Mouse (Mus musculus): ENCODE measurements around the gene Ermn.

Ermn gene

DNA sequence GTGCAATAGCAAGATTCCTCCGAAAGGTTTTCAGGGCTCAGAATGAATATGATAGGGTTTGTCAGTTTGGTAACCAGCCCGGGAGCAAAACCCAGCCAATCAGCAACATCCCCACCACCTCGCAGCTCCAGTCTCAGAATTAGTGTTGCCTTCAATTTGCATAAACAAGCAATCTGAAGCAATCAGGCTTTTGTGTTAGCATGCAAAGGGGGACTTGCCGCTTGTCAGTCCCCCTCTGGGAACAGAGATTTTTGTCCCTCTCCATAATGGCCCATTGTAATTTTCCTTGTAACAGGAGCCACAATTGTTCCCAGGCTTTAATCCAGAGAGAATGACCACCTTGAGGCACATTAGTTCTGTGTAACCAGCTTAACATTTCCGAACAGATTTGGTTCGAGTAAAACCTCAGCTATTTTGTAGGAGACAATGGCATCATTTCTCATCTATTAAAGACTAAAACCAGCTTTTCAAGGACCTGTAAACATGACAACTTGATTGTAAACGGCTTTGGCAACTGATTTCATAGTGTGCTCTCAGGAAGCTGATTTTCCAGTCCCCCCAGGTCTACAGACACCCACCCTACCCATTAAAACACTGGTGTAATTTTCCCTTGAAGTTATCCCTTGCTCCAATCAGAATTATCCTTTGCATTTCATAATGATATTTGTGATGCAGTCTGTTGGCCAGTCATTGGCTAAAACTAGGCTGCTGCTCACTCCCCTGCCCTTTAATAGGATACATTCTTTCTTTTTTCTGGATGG lies at the start of gene Ermn:
Gene Ermn, minus strand, starts transcription at position 44 of the 761 bp plus-strand sequence.
- DNase-seq (ENCODE audit: low read depth, low spot score), result peak; percentile 72

DNA sequence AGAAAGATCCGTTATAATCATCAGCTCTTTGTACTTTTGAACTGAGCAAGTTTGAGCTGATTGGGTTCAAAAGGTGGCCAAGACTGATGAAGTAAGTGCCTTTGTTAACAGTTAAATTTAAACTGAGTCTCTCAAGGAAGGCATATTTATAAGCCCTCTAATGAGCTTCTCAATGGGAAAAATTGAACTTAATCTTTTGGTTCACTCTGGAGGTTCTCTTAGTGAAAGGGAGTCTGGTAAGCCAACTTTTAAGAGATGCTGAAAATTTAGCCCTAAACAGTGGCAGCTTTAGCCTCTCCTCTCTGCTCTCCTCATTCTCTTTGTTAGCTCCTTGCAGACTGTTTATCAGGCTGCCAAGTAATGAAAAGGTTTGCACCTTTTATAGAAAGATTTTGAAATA lies 42.2 kb upstream of the Ermn start:
- no peak for DNase-seq (ENCODE audit: low read depth, low spot score)

DNA sequence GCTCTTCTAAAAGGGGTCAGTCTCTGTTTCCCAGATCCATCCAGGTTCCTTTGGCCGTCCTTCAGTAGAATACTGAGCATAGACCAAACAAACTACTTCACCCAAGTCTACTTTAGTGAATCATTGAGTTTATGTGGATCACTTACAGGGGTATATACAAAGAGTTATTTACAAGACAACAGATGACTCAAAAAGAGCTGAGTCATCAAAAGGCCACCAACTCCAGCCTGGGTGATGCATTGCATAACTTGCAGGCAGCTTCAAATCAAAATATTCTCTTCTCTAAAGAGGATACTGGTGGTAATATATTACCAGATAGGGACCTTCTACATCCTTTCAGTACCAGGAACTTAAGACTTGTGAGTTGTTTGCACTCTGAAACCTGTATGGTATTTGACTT lies 33.8 kb upstream of the Ermn start:
- DNase-seq (ENCODE audit: low read depth, low spot score), result no peak

DNA sequence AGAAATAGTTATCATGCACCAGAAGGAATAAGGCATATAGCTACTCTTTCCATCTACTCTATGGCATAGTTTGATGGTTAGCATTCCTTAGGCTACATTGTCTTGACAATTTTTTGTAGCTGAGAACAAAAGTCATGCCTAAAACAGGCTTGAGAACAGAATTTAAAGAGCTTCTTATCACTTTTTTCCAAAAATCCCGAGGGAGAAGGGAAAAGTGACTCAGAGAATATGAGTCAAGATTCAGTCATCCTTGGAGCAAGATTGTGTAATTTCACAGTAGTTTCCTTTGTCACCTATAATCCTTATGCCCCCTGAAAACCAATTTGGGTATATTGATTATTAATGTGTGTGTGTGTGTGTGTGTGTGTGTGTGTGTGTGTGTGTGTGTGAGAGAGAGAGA lies 27.2 kb upstream of the Ermn start:
- DNase-seq (ENCODE audit: low read depth, low spot score), result peak; percentile 19

DNA sequence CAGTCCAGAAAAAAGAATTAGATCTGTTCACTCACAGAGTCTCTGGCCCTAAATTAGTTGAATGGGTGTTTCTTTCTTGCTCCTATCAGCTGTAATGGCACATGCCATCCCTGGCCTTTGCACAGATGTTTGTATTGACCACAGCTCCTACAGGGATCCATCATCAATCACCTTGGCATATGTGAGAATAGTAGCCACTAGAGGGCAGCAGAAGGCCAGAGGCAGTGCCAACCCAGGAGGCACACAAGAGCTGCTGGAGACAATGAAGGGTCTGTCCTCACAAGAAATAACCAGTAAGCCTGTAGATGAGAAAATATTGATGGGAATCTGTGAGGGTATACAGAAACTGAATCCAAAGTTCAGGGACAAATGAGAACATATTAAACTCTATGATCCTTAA lies 2.7 kb upstream of the Ermn start:
- no peak for DNase-seq (ENCODE audit: low read depth, low spot score)

DNA sequence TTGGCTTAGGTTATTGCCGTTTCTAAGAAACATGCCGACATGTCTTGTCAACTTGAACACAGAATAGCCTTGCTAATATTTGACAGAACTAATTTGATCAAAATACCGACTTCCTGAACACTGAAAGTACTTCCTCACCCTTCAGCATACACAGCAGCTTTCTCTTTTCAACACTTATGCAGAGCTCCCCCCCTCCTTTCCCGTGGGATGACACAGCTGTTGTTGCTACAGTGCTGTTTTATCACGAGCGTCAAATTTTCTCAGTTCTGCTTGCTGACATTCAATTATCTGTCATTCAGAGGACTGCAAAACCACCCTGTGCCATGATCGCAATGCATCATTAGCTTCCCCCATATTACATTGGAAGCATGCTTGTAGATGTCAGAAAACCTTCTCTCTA lies 10.8 kb downstream of the Ermn start:
- DNase-seq (ENCODE audit: low read depth, low spot score), result peak; percentile 55

DNA sequence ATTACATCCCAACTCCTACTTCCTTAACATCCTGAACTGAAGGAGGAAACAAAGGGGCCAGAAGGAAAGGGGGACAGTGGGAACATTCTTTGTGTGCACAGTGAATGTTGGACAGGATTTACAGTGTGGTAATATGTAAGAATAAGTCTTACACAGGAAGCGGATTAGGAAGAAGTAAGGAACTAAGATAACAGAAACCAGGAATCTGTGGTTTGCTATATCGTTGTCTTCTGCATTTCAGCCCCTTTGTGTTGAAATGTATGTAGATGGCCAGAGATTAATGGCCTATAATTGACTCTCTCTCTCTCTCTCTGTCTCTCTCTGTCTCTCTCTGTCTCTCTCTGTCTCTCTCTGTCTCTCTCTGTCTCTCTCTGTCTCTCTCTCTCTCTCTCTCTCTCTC lies 15.7 kb downstream of the Ermn start:
- no peak for DNase-seq (ENCODE audit: low read depth, low spot score)

DNA sequence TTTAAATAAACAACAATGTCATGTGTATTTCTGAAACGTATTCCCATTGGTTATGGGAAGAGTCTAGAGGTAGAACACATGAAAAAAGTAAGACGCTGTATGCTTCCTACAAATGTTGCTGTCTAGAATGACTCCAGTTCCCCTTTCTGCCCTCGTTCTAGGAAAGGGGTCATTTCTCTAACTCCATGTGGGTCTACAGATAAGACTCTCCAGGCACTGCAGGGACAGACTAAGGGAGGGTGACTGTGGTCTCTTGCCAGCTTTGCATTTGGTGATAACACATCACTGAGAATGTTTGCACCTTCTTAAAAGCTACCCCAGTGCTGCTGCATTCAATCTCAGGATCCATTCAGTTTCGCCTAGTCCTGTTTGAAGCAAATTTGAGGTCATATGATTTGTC lies 17.0 kb downstream of the Ermn start:
- DNase-seq (ENCODE audit: low read depth, low spot score), result no peak

DNA sequence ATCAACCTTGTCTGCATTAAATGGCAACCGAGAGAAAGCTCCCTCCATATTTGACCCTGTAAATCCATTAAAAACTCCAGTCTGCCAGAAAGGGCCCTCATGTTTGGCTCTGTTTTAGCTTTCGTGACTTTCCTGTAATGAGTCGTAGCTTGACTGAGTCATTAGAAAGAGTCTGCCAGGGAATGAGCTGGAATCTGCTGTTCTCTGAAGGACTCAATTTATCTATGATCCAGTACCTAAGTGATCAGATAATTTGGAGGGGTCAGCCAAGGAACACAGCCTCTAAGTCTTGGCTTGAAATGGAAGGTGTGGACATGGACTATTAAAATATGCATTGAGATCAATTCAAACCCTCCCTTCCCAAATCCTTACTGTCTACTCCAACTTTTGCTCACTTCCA lies 21.2 kb downstream of the Ermn start:
- no peak for DNase-seq (ENCODE audit: low read depth, low spot score)

DNA sequence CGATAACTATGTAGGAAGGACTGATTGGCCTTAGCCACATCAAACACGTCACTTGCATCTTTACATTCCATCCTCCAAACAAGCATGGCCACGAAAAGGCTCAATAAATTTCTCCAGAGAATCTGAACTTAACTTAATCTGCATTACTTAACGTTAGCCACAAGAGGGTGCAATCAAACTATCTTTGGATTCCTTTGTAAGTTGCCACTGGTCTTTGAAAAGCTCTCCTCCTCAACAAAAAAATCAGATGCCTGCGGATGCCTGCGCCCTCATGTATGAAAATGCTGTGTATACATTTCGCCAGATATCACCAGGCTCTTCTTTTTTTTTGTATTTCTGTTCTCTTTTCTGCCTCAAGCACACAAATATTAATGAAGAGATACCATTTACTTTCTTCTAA lies 23.3 kb downstream of the Ermn start:
- DNase-seq (ENCODE audit: low read depth, low spot score), result peak; percentile 59

DNA sequence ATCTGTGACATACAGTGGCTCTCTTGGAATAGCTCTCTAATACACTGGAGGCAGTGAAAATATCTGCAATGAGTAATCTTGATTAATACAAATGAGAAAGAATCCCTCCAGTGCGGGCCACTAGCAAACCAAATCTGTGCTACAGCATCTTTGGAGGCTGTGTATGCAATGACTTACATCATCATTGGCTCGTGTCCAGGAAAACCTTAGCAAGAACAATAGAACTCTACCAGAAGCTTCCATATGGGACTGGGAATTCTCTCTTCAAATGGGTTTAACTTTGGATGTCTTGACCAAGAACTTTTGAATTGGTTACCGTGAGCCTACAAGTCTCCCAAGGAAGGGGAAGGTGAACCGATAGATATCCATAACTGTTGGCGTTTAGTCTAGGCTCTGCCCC lies 25.9 kb downstream of the Ermn start:
- peak; percentile 18 for DNase-seq (ENCODE audit: low read depth, low spot score)

DNA sequence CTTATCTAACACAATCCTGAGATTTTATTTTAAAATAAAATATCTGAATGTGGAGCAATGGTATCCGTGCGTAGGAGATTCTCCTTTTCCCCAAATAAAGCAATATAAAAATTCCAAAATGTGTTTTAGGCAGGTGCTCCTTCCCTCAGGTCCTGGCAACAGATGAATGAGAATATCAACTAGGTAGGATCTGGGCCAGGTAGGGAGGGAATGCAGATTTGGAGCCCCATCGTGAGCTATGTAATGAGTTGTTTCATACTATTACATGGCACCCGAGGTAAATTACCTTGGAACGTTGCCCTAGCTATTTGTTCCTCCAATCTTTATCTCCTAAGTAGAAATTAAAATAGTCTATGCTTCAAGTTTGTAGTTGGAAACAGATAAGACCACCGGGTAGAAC lies 29.1 kb downstream of the Ermn start:
- no peak for DNase-seq (ENCODE audit: low read depth, low spot score)

DNA sequence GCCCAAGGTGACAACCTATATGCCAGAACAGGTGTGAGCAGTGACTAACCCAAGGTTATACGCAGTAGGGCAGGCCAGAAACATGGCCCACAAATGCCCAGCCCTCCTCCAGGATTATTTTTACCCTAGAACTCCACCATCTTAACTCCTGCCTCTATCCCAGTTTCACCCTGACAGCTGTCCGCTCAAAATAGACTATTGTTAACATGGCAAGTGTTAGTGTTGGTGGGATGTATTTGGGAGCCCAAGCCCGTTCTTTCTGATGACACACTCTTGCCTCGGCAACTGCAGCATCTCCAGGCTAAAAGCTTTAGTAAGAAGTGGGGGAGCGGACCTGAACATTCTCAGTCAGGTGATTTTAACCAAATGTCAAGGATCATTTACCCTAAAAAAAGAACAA lies 45.6 kb downstream of the Ermn start:
- DNase-seq (ENCODE audit: low read depth, low spot score), result peak; percentile 23

DNA sequence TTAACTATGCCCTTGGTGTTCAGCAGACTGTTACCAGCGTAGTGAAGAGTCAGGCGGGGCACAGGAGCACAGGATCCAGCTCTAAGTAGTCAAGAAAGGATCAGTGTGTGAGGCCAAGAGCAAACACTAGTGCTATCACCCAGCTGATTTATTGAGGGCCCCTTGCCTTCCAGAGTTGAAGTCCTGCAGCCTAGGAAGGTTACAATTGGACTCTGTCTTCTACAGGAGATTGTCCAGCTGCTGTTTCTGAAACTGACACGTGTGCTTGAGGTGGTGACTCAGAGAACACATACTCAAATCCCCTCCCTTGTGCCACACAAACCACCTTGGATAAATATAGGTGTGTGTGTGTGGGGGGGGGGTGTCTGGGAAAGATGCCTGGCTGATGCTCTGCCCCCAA lies 51.2 kb downstream of the Ermn start:
- DNase-seq (ENCODE audit: low read depth, low spot score), result no peak

DNA sequence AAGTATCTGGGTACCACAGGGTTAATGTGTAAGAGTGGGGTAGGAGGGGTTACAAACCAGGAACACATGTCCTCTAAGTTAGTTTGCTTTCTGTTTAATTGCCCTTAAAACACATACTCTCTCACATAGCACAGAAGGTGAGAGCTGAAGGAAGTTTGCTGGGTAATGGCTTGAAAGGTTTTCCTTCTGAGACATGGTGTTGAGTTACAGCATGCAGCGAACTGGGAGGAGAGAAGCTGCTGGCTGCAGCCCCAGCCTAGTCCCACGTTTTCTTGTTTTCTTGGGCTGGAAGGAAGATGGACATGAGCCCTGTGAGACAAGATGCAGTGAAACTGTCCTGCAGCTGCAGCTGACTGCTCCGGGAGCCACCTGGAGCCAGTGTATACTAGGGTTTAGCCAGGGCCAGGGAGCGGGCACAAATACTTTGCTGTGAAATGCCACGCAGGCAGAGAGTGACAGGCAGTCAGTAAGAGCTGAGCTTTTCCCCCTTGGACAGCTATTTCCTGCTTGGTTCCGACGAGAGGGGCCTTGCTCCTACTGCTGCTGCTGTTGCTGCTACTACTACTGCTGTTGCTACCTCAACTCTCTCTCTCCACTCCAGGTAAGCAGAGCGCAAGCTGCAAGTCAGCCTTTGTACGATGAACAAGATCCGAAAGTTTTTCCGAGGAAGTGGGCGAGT lies 54.8 kb downstream of the Ermn start, which contains the start of gene Galnt5:
Gene Galnt5, plus strand, starts transcription at position 133 of the 679 bp plus-strand sequence.
- DNase-seq (ENCODE audit: low read depth, low spot score), result no peak

Measured in telencephalon, adult 2 months (tissue).